Mouse (Mus musculus): ENCODE results near the gene Sorcs3.

DNA sequence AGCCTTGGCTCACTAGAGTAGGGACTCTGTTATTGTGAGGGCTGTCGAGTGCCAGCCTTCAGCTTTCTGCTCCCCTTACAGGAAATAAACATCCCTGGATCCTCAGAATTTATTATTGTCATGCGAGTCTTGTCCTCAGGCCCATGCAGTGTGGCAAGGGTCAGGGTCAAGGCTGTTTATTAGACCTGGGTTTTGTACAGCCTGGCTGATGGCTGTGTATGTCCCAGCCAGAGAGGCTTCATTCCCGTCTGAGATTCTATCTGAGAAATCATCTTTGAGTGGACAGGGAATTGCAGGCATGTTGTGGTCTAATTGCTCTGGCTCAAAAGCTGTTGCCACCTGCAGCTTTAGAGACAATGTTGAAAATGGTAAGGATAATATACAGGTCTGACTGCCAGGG, 285.3 kb downstream of the Sorcs3 start:
- TF ChIP-seq CTCF (IDR thresholded peaks at IDR 0.05; ENCODE audit: low read depth) (no peak), EP300 (IDR thresholded peaks at IDR 0.05; ENCODE audit: low read depth) (no peak)

Data from heart, postnatal 0 days (tissue).